Mouse (Mus musculus): ENCODE data around the gene Glis2.

Gene Glis2

GRCm38 (mm10) chr16:4583807-4584206 lies 10.7 kb upstream of the Glis2 start:
- no peak for DNase-seq (ENCODE audit: low spot score)

DNA sequence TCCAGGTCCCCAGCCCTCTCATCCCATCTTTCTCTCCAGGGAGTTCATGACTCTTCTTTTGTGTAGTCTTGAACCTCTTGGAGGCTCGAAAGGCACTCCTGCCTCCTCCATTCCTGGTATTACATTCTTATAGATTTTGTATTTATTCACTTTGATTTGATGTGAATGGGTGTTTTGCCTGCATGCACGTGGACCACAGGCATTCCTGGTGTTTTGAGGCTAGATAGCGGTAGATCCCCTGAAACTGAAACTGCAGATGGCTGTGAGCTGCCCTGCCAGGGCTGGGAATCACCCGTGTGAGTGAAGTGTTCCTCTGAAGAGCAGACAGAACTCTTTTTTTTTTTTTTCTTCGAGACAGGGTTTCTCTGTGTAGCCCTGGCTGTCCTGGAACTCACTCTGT lies 10.1 kb upstream of the Glis2 start:
- DNase-seq (ENCODE audit: low spot score), result no peak

DNA sequence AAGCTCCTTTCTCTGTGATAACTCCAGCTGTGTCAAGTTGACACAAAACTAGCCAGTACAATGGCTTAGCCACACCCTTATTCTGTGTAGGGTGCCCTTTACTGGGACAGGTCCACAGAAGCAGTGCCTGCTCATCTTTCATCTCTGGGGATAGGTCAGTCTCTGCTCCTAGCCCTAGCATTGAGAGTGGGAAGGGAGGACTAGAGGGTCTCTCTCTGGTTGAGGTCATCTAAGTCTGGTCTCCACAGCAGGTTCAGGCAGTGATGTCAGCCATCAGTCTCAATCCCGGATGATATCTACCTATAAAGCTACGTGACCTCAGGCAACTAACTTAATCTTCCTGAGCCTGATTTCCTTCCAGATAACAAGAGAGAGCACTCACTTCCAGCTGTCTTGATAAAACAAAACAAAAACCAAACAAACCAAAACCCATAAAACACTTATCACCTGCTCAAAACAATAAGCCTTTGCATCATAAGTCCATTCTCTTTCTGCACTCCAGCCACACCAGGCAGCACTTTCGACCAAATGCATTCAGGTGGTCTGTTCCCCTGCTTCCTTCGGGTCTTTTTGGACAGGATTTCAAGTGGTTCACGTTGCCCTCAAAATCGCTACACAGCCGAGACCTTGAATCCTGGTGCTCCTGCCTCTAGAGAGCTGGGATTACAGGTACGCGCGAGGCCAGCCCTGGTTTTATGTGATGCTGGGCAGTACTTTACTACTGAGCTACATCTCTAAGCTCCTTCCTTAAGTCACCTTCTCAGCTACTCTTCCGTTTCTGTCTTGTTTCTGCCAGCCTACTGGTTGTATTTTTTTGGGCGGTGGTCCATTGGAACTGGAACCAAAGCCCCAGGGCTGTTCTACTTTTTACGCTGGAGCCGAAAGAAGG lies 8.6 kb upstream of the Glis2 start:
- DNase-seq (ENCODE audit: low spot score), result no peak

DNA sequence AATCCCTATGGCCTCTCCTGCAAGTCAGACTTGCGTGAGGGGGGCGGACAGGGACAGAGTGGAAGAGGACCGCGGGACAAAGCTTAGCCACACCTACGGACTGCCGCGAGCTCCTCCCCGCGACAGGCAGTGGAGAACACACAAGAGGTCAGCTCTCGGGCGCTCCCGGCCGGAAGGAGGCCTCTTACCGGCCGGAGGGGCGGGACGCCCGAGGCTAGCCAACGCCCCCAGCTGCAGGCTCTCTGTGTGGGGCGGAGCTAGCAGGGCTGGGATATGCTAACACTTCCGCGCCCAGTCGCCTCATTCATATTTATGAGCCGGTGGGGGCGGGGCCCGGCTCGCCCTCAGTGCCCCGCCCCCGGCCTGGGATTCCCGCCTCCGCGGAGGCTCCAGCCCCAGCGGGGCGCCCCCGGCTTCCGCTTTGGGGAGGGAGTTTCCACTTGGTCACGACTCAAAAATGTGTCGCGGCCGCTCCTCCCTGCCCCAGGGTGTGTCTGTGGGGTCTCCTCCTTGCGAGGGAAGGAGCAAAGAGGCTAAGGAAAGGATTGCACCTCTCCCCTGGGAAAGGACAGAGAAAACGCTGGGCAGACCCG lies 7.9 kb upstream of the Glis2 start:
- DNase-seq (ENCODE audit: low spot score), result peak; percentile 99

DNA sequence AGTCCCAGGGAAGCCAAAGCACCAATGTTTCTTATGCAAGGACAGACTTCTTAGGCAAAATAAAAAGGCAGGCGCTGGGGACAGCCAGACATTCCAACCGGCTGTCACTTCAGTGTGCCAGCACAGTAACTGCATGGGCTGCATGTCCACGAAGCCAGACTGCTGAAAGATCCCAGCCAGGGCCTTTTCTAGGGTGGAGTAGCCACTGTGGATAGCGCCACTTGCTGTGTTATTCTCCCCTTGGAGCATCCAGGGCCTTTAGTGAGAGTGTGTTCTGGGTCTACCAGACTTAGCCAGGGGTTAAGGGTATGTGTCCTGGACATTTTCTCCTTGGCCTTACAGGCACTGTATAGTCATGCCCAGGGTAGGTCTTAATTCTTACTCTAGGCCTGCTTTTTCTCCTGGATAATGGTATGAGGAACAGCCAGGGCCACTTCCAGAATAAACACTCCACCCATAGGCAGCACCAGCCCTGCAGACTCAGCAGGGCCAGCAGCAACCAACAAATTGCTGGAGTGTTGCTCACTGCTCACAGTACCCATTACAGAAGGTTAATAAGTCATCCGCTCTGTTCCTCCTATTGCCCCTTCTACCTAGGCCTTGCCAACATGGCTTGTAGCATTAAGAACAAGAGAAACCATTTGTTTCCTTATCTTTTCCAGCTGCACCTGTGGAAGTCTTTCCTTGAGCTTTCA lies 6.8 kb upstream of the Glis2 start:
- no peak for DNase-seq (ENCODE audit: low spot score)

- DNase-seq (ENCODE audit: low spot score), result no peak
Measured at GRCm38 (mm10) chr16:4590236-4590635, 4.3 kb upstream of the Glis2 start.

DNA sequence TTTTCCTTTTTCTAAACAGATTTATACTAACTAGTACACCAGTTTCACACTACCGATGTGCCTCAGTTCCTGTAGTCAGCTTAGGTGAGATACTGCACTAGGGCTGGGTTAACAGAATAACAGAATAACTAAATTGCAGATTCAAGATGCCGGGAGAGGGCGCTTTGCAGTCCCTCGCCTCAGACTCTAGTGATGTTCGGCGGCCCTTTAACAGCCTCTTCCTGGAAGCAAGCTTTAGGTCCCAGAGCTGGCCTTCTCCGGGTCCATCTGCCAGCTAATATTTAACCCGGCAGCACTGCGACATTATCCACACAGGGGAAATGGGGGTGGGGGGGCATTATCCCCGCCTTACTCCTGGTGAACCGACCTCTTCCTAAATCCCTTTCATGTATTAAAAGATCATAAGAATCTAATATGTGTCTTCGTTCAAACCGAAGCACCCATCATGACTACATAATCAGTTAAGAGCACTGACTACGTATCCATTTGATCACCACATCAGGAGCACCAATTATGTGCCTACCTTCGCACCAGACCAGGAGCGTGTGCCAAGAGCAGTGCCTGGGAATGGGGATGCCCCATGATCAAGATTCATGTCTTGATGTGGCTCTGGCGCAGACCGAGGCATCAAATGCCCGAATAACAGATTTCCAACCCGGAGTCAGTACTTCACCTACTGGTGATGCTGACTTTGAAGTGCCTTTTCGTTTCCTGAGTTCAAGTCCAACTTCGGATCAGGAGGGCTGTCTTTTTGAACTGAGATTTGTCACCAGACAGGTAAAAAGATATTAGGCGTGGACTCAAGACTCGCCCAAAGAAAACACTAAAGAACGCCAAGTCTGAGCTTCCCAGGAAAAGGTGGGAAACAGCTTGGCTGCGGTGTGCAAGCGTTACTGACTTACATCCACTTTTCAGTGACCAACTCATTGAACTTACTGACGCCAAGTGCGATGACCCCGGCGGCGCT lies 1.3 kb upstream of the Glis2 start:
- DNase-seq (ENCODE audit: low spot score), result peak; percentile 82

GRCm38 (mm10) chr16:4594814-4595526 lies 457 bp downstream of the Glis2 start:
- DNase-seq (ENCODE audit: low spot score), result no peak

DNA sequence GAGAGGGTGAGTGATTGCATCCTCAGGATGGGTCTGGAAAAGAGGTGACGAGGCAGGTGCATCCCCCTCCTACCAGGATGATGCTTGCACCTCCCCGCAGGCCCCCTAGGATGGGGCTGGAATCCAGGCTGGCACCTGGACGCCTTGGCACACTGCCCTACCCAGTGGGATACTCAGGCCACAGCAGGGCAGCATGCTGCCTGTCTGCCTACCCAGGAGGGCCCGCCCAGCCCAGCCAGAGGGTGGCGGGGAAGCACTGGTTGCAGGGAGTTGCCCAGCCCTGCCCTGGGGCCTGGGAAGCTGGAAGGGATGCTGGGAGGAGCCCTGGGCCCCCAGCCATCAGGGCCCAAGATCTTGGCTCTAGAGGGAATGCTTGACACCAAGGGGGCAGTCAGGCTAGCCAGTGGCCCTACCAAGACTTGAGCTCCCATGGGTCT lies 1.0 kb downstream of the Glis2 start:
- no peak for DNase-seq (ENCODE audit: low spot score)

DNA sequence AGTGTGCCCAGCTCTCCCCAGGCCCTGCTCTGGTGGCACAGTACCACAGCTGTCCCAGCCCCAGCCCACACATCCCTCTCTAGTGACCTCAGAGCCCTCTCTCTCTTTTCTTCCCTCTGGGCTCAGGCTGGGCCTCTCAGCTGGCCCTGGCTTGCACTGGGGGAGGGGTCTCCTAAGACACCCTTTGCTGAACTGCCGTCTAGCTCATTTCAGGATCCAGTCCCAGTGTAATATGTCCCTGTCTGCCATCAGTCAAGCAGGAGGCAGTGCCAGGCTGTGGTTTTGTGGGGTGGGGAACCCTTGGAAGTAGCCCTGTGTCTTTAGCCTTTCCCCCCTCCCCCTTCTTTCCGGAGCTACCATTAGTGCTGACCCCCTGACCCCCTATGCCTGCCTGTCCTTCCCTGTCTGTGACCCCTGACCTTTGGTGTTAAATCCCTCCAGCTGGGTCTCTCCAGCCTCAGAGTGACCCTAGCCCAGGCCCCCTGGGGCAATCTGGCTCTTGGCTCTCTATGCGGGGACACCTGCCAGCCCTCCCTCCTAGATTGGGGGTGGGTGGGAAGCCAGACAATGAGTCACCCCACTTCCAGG lies 1.7 kb downstream of the Glis2 start:
- peak; percentile 63 for DNase-seq (ENCODE audit: low spot score)

- no peak for DNase-seq (ENCODE audit: low spot score)
Measured at GRCm38 (mm10) chr16:4596836-4597235, 2.3 kb downstream of the Glis2 start.

GRCm38 (mm10) chr16:4597296-4597695 lies 2.8 kb downstream of the Glis2 start:
- DNase-seq (ENCODE audit: low spot score), result no peak

GRCm38 (mm10) chr16:4598041-4598440 lies 3.5 kb downstream of the Glis2 start:
- no peak for DNase-seq (ENCODE audit: low spot score)

DNA sequence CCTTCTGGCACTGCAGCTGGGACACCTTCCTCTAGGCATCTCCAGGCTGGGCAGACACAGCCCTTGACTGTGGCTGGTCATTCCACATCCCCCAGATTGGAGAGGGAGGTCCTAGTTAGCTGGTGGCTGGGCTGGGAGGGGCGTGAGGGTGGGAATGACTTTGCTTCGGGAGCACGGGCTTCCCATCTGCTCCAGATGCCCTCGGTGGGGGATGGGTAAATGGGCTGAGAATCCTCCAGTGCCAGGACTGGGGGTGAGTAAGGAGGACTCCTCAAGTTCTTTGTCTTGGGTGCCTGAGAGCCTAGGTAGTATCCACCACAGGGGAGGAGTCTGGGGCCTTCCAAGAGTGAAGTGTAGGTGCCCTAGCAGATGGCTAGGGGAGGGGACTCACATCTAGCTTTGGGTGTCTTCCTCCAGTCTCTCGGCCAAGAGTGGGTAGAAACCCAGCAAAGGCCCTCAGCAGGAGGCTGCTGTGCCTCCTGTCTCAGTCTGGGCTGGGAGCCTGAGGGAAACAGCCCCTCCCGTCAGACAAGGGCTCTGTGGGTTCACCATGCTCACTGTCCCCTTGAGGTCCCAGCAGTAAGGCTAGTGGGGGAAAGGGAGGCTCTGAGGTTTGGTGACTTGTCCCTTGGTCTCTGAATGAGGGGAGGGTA lies 4.5 kb downstream of the Glis2 start:
- DNase-seq (ENCODE audit: low spot score), result peak; percentile 70

DNA sequence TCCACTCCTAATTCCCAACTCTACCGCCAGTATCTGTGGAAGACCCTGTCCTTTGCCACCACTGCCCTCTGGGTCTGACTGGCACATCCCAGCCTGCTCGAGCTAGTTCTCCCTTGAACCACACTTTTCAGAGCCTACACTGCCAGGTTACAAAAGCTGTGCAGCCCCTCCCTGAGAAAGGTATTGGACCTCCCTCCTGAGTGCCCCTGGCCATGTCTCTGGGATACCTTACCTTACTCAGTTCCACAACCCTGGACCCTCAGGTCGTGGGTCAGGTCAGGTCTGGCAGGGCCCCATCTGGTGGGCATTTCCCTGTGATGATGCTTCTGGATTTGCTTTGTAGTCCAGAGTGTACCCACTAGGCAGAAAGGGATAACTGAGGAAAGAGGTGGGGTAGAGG lies 5.1 kb downstream of the Glis2 start:
- no peak for DNase-seq (ENCODE audit: low spot score)

DNA sequence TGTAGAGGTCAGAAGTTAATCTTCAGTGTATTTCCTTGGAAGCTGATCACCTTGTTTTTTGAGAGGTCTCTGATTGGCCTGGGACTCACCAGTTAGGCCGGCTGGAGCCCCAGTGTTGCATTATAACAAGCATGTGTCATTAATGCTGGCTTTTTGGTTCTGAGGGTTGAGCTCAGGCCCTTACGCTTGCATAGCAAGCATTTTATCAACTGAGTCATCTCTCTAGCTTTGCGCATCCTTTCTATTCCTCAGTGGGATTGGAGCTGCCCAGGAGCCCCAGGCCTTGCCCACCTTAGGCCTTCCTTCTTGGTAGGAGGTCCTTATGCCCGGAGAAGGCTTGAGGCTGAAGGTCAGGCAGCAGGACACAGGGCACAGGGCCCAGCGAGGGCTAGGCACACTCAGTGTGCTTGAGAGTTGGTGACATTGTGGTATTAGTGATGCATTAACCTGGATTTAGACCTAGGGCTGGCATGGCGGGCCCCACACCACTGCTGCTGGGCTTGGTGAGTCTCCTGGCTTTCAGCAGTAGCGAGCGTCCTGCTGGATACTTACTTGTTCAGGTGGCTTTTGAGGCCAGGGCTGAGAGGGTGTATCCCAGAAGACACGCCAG lies 6.3 kb downstream of the Glis2 start:
- no peak for DNase-seq (ENCODE audit: low spot score)

- DNase-seq (ENCODE audit: low spot score), result no peak
Measured at GRCm38 (mm10) chr16:4602189-4602588, 7.7 kb downstream of the Glis2 start.

DNA sequence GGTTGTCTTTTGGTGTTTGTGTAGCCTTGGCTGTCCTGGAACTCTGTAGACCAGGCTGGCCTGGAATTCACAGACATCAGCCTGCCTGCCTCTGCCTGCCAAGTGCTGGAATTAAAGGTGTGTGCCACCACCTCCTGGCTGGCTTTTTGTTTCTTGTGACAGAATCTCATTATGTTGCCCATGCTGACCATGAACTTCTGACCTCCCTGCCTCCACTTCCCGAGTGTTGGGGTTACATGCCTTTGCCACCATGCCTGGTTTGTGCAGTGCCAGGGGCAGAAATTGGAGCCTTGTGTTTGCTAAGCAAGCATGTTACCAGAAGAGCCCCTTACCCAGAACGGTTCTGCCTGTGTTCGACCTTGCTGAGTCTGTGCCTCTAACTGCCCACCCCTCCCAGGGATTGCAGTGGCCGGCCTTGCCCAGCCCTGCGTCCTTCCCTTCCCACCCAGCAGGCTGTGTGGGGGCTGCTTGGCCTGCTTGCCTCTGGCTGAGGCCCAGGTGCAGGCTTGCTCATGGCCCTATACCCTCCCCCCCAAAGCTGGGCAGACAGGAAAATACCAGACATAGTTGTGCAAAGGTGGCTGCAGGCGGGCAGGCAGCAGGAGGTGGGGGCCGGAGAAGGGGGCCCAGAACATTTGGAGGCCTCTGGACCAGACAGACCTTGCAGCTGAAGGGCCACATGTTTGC lies 8.4 kb downstream of the Glis2 start:
- DNase-seq (ENCODE audit: low spot score), result no peak

- DNase-seq (ENCODE audit: low spot score), result no peak
Measured at GRCm38 (mm10) chr16:4603453-4603837, 8.9 kb downstream of the Glis2 start.
